Mouse (Mus musculus) forebrain, embryonic 12.5 days (tissue): ENCODE measurements around the gene 1810009A15Rik. TPM values are rescaled to one million over a fixed set of nuclear protein-coding genes. Genes with fewer than 3 reads are reported as not detected.

ENCODE experiments used
- ATAC-seq: fragments of 200-750 bp; cut with Nextera tagmentation; 2 replicates; pipeline ENCODE4 v1.8.0; 2017; ENCODE audit warnings: moderate TSS enrichment; ENCODE audit not compliant: low FRiP score
- H3K27ac ChIP-seq: fragments of 300-500 bp; sonication (generic); 2 replicates; pipeline ENCODE4 v1.5.1; 2016; ENCODE audit warnings: mild to moderate bottlenecking
- H3K27me3 ChIP-seq: fragments of 300-500 bp; sonication (generic); 2 replicates; pipeline ENCODE4 v1.6.1; 2016; ENCODE audit warnings: mild to moderate bottlenecking
- H3K36me3 ChIP-seq: fragments of 300-500 bp; sonication (generic); replicated peaks from 2 replicates; pipeline ENCODE4 v1.6.1; 2016; ENCODE audit warnings: mild to moderate bottlenecking
- H3K4me1 ChIP-seq: fragments of 300-500 bp; sonication (generic); 2 replicates; pipeline ENCODE4 v1.6.1; 2016
- H3K4me2 ChIP-seq: fragments of 300-500 bp; sonication (generic); 2 replicates; pipeline ENCODE4 v1.6.1; 2016; ENCODE audit warnings: mild to moderate bottlenecking, moderate library complexity
- H3K4me3 ChIP-seq: fragments of 300-500 bp; sonication (generic); replicated peaks from 2 replicates; pipeline ENCODE4 v1.5.1; 2016; ENCODE audit warnings: mild to moderate bottlenecking
- H3K9ac ChIP-seq: fragments of 300-500 bp; sonication (generic); 2 replicates; pipeline ENCODE4 v1.6.1; 2016; ENCODE audit warnings: mild to moderate bottlenecking
- H3K9me3 ChIP-seq: fragments of 300-500 bp; sonication (generic); 2 replicates; pipeline ENCODE4 v1.6.1; 2016
- WGBS: fragments of 180-500 bp; shearing (Covaris S2); methylation state at CpG from one replicate; pipeline ENCODE4 v1.1.7; 2016; 5-methylcytosine and 5-hydroxymethylcytosine counted together
- polyA plus RNA-seq: library from polyadenylated mRNA; unstranded; fragments of >200 nt; fragmentation: Nextera tagmentation; extraction: Ambion mirVana; gene quantifications from 2 replicates; pipeline ENCODE4 v1.2.1, GENCODE M21; 2016

The 1810009A15Rik gene
- 91.0 and 104 TPM in 2 replicates for polyA plus RNA-seq

DNA sequence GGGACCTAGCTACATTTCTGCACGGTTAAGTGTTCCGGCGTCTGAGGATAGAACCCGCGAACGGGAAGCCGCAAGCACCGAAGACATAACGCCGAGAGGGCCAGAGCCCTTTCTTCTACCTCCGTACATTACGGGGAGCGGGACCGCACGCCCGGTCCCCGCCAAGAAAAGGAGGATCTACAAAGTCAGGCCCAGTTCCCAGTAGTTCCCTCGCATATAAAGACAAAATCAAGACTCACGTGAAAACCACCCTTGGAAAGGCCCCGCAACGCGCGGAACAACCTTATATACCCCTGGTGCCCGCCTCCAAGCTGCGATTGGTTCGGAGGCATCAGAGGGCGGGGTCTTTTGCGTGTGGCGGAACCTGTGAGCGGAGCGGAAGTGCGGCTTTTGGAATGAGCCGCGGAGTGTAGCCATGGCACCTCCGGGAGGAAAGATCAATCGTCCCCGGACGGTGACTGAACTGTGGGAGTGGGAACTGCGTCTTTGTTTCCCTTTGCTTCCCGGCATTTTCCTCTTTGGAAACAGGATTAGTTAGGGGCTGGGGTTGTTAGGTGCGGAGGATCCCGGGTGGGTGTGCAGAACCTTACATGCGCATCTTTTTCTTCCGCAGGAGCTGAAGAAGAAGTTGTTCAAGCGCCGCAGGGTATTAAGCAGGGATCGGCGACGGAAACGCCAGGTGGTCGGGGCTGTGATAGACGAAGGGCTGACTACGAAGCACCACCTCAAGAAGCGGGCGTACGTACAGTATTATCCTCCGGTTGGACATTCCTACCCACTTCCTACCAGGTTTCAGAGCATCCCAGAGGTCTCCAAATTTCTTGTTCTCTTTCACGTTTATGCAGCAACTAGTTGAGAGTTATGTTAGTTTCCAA lies at the start of gene 1810009A15Rik, which contains the start of gene Gm49416:
Gene 1810009A15Rik (plus strand): TSS at position 343 of the 875 bp plus-strand sequence.
Gene Gm49416 (plus strand): TSS at position 416 of the 875 bp plus-strand sequence.
- whole genome bisulfite sequencing, result under 1% methylated on average over 58 of the region's 58 CpGs
- no peaks in the 10 kb centered on the region for H3K27me3 ChIP-seq
- peak within 1 kb of the TSS; percentile 87 for H3K27ac ChIP-seq
- H3K9ac ChIP-seq, result peak within 1 kb of the TSS; percentile 78
- no peaks in the 10 kb centered on the region for H3K9me3 ChIP-seq
- peaks cover 24% of the 10 kb centered on the region for H3K4me1 ChIP-seq
- ATAC-seq, result peak; percentile 95
- peaks cover 13% of the 10 kb centered on the region for H3K36me3 ChIP-seq
- H3K4me3 ChIP-seq, result peak within 1 kb of the TSS; percentile 63
- peak within 1 kb of the TSS; percentile 74 for H3K4me2 ChIP-seq

GRCm38 (mm10) chr19:8839103-8839907 lies 49.3 kb upstream of the 1810009A15Rik start, which contains the start of gene Gng3:
Gene Gng3, minus strand, starts transcription at chr19:8839194.
- Histone ChIP-seq H3K4me1 (peaks cover 36% of the 10 kb centered on the region), H3K4me3 (peak within 1 kb of the TSS; percentile 47), H3K4me2 (peak within 1 kb of the TSS; percentile 84), H3K9me3 (no peaks in the 10 kb centered on the region), H3K27ac (peak within 1 kb of the TSS; percentile 97), H3K27me3 (no peaks in the 10 kb centered on the region), H3K36me3 (peaks cover 22% of the 10 kb centered on the region), H3K9ac (peak within 1 kb of the TSS; percentile 70)
- 33% methylated on average over 11 of the region's 11 CpGs for WGBS
- ATAC-seq, result peak; percentile 82

GRCm38 (mm10) chr19:8839908-8840791 lies 48.5 kb upstream of the 1810009A15Rik start:
- peak; percentile 55 for ATAC-seq
- Histone ChIP-seq H3K27me3 (no peaks in the 10 kb centered on the region), H3K4me3 (peak overlapping the region; percentile 47), H3K4me1 (peaks cover 36% of the 10 kb centered on the region), H3K9ac (peak overlapping the region; percentile 70), H3K27ac (peak overlapping the region; percentile 75), H3K36me3 (peaks cover 16% of the 10 kb centered on the region), H3K9me3 (no peaks in the 10 kb centered on the region), H3K4me2 (peak overlapping the region; percentile 84)
- WGBS, result 20% methylated on average over 29 of the region's 29 CpGs

DNA sequence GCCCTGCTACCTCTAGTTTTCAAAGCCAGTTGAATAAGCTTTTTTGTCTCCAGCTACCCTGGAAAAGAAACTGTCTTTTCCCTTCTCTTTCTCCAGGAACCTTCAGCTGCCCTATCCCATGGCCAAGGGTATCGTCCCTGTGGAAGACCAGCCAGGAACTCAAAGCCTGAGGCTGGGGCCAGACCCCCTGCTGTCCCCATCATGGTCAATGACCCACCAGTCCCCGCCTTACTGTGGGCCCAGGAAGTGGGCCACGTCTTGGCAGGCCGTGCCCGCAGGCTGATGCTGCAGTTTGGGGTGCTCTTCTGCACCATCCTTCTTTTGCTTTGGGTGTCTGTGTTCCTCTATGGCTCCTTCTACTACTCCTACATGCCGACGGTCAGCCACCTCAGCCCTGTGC lies 47.6 kb upstream of the 1810009A15Rik start:
- H3K9me3 ChIP-seq, result no peaks in the 10 kb centered on the region
- peaks cover 18% of the 10 kb centered on the region for H3K36me3 ChIP-seq
- WGBS, result 93% methylated on average over 7 of the region's 7 CpGs
- H3K27me3 ChIP-seq, result no peaks in the 10 kb centered on the region
- no peak overlapping the region for H3K27ac ChIP-seq
- H3K4me2 ChIP-seq, result peak overlapping the region; percentile 84
- H3K4me3 ChIP-seq, result peak overlapping the region; percentile 47; the same call in 1 of the 2 replicates
- H3K4me1 ChIP-seq, result peaks cover 36% of the 10 kb centered on the region
- no peak for ATAC-seq
- no peak overlapping the region; the same call in 1 of the 2 replicates for H3K9ac ChIP-seq

DNA sequence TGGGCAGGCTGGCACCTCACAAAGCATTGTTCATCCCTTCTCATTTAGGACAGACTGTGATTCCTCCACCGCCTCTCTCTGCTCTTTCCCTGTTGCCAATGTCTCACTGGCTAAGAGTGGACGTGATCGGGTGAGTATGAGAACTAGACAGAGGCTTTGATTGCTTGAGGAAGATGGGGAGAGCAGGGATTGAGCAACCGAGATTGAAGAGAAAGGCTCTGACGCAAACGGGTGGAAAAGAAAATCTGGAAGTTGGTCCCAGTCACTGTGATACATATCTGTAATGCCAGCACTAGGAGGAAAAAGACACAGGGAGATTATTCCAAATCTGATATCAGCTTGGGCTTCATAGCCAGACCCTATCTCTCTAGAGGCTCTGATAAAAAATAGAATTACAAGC lies 45.7 kb upstream of the 1810009A15Rik start:
- 89% methylated on average over 6 of the region's 6 CpGs for WGBS
- no peak overlapping the region for H3K9ac ChIP-seq

GRCm38 (mm10) chr19:8844371-8845129 lies 44.1 kb upstream of the 1810009A15Rik start:
- Histone ChIP-seq H3K4me1 (peaks cover 18% of the 10 kb centered on the region), H3K9ac (no peak overlapping the region), H3K36me3 (peaks cover 44% of the 10 kb centered on the region), H3K27me3 (no peaks in the 10 kb centered on the region), H3K4me3 (no peak overlapping the region), H3K4me2 (no peak overlapping the region), H3K27ac (no peak overlapping the region), H3K9me3 (no peaks in the 10 kb centered on the region)
- no peak for ATAC-seq
- WGBS, result 62% methylated on average over 5 of the region's 5 CpGs

More for the DNA sequence above, 45.7 kb upstream of the 1810009A15Rik start:
- ATAC-seq, result no peak
- H3K4me2 ChIP-seq, result no peak overlapping the region
- H3K4me1 ChIP-seq, result peaks cover 32% of the 10 kb centered on the region
- no peaks in the 10 kb centered on the region for H3K9me3 ChIP-seq
- H3K4me3 ChIP-seq, result no peak overlapping the region
- H3K36me3 ChIP-seq, result peaks cover 34% of the 10 kb centered on the region
- H3K27ac ChIP-seq, result no peak overlapping the region
- no peaks in the 10 kb centered on the region for H3K27me3 ChIP-seq

DNA sequence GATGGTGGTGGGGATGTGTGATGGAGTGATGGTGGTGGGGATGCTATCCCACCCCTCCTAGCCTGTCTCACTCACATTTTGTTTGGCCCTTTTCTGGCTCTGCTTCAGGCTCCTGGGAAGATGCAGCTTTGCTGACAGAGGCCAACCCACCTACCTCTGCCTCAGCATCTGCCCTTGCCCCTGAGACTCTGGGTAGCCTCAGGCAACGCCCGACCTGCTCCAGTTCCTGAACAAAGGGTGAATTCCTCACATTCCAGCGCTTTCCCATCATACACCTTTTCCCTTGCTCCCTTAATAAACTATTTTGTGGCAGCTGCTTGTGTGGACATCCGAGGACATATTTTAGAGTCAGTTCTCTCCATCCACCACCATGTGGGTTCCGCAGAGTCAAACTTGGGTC lies 40.3 kb upstream of the 1810009A15Rik start:
- 74% methylated on average over 5 of the region's 5 CpGs for WGBS
- no peak overlapping the region for H3K4me3 ChIP-seq
- peaks cover 35% of the 10 kb centered on the region for H3K36me3 ChIP-seq
- H3K9me3 ChIP-seq, result no peaks in the 10 kb centered on the region
- H3K4me1 ChIP-seq, result no peaks in the 10 kb centered on the region
- H3K27me3 ChIP-seq, result peaks cover 4% of the 10 kb centered on the region; the same call in 1 of the 2 replicates
- no peak for ATAC-seq
- H3K27ac ChIP-seq, result no peak overlapping the region
- H3K4me2 ChIP-seq, result no peak overlapping the region
- no peak overlapping the region for H3K9ac ChIP-seq

DNA sequence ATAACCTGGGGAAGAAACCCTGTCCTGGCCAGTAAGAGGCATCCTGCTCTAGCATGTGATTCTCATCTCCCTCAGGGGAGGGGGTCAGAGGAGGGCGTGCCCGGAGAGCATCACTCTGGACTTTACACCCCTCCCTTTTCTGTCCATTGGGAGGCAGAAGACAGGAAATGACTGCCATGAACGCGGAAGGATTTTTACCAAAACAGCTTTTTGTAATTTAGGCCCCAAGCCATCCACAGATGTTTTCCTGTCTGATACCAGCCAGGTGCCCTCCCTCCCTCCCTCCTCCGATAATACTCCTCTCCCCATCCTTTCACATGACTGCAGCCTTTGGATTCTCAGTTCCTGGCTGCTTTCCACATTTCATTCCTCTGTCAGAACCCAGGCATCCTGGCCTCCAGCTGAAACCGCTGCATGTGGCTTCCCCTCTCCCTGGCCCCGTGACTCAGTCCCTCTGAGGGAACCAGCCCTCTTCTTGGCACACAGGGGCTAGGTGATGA lies 38.2 kb upstream of the 1810009A15Rik start, which contains the start of gene Lrrn4cl:
Gene Lrrn4cl (plus strand): TSS at position 367 of the 500 bp plus-strand sequence.
- Histone ChIP-seq H3K9me3 (no peaks in the 10 kb centered on the region), H3K27me3 (peaks cover 4% of the 10 kb centered on the region; the same call in 1 of the 2 replicates), H3K4me3 (no peak within 1 kb of the TSS), H3K27ac (no peak within 1 kb of the TSS), H3K9ac (peak within 1 kb of the TSS; percentile 7; the same call in 1 of the 2 replicates), H3K4me1 (no peaks in the 10 kb centered on the region), H3K36me3 (peaks cover 35% of the 10 kb centered on the region), H3K4me2 (no peak within 1 kb of the TSS)
- ATAC-seq, result no peak
- 40% methylated on average over 7 of the region's 7 CpGs for WGBS

GRCm38 (mm10) chr19:8851639-8852038 lies 37.0 kb upstream of the 1810009A15Rik start:
- WGBS, result 55% methylated on average over 7 of the region's 7 CpGs
- Histone ChIP-seq H3K4me2 (no peak overlapping the region), H3K27ac (no peak overlapping the region), H3K4me1 (no peaks in the 10 kb centered on the region), H3K9me3 (no peaks in the 10 kb centered on the region), H3K36me3 (peaks cover 23% of the 10 kb centered on the region), H3K4me3 (no peak overlapping the region), H3K9ac (no peak overlapping the region), H3K27me3 (peaks cover 4% of the 10 kb centered on the region; the same call in 1 of the 2 replicates)
- no peak for ATAC-seq

DNA sequence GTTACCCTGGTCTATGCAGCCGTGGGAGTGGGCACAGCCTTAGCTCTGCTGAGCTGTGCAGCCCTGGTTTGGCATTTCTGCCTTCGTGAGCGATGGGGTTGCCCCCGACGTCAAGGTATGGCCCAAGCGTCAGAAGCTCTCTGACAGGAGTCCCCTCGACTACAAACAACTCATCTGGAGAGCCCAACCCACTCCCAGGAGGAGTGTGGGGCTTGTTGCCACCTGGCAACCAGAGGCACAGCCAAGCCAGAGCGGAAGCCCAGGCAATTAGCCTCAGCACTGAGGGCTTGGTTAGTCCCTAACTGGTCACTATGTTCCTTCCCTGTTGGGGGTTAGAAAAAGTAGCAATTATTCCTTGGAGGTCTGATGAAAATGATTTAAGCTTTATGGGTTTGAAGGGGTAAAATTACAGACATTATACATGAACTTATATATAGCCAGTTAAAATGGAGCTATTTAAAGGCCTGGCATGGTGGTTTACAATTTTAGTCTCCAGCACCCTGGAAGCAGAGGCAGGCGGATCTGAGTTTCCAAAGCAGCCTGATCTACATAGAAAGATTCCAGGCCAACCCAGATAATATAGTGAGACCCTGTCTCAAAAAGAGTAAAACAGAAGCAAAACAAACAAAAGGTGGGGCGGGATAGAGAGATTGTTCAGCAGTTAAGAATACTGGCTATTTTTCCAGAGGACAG lies 36.3 kb upstream of the 1810009A15Rik start:
- WGBS, result 66% methylated on average over 10 of the region's 10 CpGs
- Histone ChIP-seq H3K27ac (no peak overlapping the region), H3K36me3 (peaks cover 15% of the 10 kb centered on the region), H3K9ac (no peak overlapping the region), H3K9me3 (no peaks in the 10 kb centered on the region), H3K4me2 (no peak overlapping the region), H3K27me3 (peaks cover 4% of the 10 kb centered on the region; the same call in 1 of the 2 replicates), H3K4me1 (no peaks in the 10 kb centered on the region), H3K4me3 (no peak overlapping the region)
- no peak for ATAC-seq
